Mouse (Mus musculus) retina, embryonic 14.5 days (tissue): ENCODE results near the gene Apof.

Experiments
- DNase-seq: peaks from one replicate; pipeline ENCODE4 v3.0.0-alpha.2; 2015; ENCODE audit warnings: low spot score

Gene Apof

DNA sequence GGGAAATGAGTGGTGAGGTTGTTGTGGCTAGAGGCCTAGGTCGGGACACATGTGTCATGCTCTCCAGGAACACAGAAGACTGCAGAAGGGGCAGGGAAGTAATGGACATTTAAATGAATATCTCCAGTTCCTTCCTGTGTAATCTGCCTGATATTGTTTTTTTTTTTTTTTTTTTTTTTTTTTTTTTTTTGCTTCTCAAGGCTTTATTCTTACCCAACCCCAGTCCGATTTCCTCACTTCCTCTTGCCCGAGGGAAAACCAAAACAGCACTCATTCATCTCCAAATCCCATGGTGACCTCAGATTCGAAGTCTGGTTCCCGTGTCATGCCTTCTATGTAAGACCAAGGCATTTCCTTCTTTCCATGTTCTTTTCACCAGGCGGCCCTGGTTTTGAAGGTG lies 29.8 kb downstream of the Apof start:
- DNase-seq, result no peak

DNA sequence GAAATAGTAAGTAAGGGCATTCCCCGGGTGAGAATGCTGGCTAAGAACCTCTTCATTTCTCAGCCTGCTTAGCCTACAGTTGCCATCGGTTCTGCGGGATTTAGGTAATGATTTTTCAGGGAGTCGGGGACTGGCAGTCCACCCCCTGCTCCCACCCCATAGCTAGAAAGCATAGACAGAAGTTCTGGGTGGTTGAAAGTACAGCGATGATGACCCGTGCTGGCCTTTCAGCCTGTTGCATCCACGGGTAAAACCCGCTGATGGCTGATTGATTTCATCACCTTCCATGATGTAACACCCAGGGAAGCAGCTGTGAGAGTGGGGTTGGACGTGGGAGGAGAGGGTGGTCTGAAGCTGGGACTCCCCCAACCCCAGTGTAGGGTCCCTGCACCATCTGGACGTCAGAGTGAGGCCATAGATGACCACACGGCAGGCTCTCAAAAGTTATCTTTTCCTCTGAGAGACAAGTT lies 30.3 kb downstream of the Apof start, which contains the start of gene Il23a:
Gene Il23a, minus strand, starts transcription at position 51 of the 470 bp plus-strand sequence.
- DNase-seq, result no peak

DNA sequence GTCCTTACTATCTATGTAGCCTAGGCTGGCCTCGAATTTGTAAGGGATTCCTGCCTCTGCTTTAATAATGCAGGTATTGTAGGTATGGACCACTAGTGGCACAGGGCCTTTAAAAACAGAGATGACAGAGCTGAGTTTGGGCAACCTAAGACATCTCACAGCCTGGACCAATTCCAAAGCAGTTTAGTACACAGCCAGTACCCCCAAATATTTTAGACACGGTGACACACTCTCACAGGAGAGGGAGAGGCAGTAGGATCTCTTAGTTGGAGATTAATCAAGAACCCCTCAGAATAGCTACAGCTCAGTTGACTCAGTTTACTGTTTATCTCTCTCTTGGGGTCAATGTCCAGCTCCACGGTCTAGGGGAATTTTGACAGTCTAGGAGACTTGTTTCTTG lies 33.9 kb downstream of the Apof start:
- no peak for DNase-seq

DNA sequence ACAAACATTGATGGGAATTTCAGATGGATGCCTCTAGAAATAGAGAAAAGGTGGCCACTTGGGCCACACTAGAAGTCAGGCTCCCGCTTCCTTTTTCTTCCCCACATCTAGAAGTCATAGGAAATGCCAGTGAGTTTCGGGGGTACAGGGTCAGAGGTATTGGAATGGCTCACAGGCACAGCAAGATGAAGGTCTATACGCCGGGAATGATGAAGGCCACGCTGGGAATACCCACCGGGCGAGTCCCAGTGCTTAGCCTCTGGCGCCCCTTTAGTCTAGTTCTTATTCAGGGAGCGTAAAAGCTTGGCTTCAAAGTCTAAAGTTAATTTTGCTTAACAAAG lies 34.3 kb downstream of the Apof start:
- DNase-seq, result no peak

DNA sequence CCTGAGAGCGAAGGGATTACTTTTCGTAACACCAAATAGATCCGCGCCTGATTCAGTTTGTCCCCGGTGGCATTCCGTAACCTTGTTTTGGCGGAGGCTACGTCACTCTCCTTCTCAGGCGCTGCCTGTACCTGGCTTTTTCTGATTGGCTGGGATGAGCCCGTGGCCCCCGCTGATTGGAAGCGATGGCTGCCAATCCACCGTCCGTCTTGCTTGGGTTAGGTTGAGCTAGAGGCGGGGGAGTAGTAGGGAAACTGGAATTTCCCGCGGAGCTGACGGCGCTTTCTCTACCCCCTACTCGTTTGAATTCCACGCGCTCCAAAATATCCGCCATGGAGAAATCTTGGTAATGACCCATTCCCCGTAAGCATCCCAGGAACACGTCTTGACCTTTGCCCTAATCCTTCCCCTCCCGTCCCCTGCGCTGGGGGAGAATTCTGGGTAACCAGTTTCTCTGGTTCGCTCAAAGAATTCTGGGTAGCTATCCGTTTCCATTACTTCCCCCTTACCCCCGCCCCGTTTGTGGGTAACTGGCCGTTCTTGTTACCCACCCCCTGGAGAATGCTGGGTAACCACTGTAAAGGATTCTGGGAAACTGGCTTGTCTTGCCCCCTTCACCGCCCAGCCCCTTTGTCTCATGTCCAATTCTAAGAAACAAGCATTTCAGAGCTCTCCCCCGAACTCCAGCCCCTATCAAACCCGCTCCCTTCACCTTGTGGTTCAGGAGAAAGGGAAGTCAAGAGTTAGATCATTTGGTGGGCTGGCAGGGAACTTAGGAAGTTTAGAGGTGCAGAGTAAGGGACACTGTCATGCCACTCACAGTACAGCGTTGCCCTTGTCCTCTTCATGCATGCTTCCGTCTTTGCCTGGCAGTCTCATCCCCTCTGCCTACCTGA lies 34.9 kb downstream of the Apof start, which contains the start of gene Pan2:
Gene Pan2, plus strand, starts transcription at position 210 of the 896 bp plus-strand sequence.
- peak; percentile 100 for DNase-seq

DNA sequence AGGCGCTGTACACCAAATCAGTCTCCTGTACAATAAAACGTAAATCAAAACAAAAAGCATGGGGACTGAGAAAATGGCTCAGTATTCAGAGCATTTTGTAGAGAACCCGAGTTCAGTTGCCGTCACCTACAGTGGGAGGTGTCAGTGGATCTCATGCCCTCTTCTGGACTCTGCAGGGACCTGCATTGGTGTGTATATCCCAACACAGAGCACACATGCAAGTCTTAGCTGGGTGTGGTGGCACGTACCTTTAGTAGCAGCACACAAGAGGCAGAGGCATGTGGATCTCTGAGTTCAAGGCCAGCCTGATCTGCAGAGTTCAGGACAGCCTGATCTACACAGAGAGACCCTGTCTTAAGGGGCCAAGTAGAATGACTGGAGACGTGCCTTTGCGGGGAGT lies 41.2 kb downstream of the Apof start:
- no peak for DNase-seq

DNA sequence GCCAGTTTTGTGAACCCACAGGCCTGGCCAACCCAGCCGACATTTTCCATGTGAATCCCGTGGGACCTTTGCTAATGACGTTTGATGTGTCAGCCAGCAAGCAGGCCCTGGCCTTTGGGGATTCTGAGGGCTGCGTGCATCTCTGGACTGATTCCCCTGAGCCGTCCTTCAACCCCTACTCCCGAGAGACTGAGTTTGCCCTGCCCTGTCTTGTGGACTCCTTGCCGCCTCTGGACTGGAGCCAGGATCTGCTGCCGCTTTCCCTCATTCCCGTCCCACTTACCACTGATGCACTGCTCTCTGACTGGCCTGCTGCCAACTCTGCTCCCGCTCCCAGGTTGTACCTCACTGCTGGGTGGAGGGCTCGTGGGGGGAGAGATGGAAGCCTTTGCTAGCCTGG lies 41.7 kb downstream of the Apof start:
- no peak for DNase-seq

DNA sequence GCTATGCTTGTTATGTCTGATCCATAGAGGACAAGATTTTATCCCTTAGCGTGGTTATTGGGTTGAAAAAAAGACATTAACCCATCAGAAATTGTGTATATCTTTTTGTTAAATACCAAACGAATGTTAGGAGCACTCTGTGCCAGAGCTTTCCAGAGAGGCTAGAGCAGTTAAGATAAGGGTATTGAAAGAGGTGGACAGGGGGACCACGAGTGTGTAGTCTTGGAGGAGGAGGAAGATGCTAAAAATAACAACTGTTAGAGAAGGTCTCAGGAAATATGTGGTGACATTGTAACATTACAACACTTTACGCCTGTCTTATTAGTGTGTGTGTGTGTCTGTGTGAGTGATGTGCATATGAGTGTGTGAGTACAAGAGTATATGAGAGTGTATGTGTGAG lies 42.4 kb downstream of the Apof start:
- no peak for DNase-seq

DNA sequence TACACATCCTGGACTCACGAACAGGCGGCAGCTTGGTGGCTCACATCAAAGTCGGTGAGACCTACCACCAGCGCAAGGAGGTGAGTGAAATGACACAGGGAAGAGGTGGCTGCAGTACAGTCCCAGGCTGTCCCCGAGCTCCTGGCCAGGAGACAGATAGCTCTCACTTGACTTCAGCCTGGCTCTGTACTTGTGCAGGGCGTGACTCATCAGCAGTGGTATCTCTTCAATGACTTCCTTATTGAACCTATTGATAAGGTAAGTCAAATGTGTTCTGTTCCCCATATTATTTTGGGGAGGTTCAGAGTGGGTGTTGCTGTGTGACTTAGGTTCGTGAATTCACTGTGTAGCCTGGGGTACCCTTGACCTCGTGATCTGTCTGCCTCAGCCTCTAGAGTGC lies 47.1 kb downstream of the Apof start:
- DNase-seq, result no peak
